Mouse (Mus musculus): ENCODE measurements around the gene Cacng2.

Cacng2 gene

GRCm38 (mm10) chr15:77952921-77953320 is 166.9 kb downstream of the Cacng2 start:
- no peak for DNase-seq (ENCODE audit: low spot score in 2 of 2)

DNA sequence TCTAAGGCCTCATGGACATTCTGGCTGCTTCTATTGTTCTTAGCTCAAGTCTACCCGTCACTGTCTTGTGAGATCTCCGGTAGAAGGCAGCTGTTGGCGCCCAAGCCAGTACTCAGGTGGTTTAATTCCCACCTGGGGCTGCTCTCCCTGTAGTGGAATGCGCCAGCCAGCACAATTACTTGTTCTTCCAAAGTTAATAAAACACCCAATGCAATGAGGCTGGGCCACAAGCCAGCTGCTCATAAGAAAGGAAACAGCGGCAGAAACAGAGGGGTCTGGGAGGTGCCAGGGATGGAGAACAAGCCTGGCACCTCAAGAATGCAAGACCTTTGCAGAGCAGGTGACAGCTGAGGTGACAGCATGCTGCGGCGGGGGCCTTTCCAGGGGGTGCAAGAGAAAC is 170.8 kb downstream of the Cacng2 start:
- DNase-seq (ENCODE audit: low spot score in 2 of 2): no peak

DNA sequence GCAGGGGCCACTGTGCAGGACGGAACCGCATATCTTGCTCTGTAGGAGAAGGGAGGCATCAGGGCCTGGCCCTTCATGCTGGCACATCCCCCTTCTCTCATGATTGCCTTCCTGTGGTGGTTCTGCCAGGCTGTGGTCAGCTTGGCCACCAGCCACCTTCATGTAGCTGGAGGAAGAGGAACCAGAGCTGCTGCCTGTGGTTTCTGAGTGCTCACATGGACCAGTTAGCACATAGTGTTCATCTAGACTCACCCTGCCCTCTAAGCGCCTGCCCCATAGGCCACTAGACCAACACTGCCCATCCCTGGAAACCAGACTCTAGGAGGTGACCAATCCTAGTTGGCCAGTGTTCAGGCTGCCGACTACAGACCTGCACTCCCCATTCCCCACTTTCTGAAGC is 174.1 kb downstream of the Cacng2 start:
- no peak for DNase-seq (ENCODE audit: low spot score in 2 of 2)
